In genomic region chr7:16465160-16465559, GRCm38 (mm10) we compare ENCODE assay signal across 9 mouse cellular contexts. TPM values are rescaled to one million over a fixed set of nuclear protein-coding genes. Genes with fewer than 3 reads are reported as not detected.
DNase-seq lines count a peak whose midpoint lies in the region; ATAC-seq and TF ChIP-seq lines count a peak whose summit lies in the region.
"Had no signal": no experiment of that assay in that cellular context is flagged by ENCODE, and none has a peak within 500 bp of the region (broad histone marks: within the 10 kb centered on the region; RNA-seq: fewer than 3 reads in every experiment).

No protein-coding gene starts in this region.

- H3K27ac ChIP-seq in kidney, embryonic 15.5 days, result no peak overlapping the region
- H3K27ac ChIP-seq in liver, embryonic 14.5 days, result no peak overlapping the region
- H3K27ac ChIP-seq in neural tube, embryonic 15.5 days (replicated peaks), result no peak overlapping the region
- H3K27ac ChIP-seq in thymus, adult 2 months (ENCODE audit: control insufficient read depth, insufficient read depth, low read length), result no peak overlapping the region

- no peaks in the 10 kb centered on the region for H3K36me3 ChIP-seq in kidney, embryonic 15.5 days
- H3K36me3 ChIP-seq in liver, embryonic 14.5 days (replicated peaks; ENCODE audit: control insufficient read depth, insufficient read depth, low read depth), result no peaks in the 10 kb centered on the region
- no peaks in the 10 kb centered on the region for H3K36me3 ChIP-seq in neural tube, embryonic 15.5 days
- H3K36me3 ChIP-seq in thymus, adult 2 months (ENCODE audit: control insufficient read depth, insufficient read depth, low read length), result no peaks in the 10 kb centered on the region

- 13% methylated on average over 8 of the region's 8 CpGs for WGBS in kidney, embryonic 15.5 days
- WGBS in liver, embryonic 14.5 days (ENCODE audit: insufficient replicate concordance), result 6% methylated on average over 8 of the region's 8 CpGs
- WGBS in neural tube, embryonic 15.5 days, result 12% methylated on average over 8 of the region's 8 CpGs
- 5% methylated on average over 8 of the region's 8 CpGs for WGBS in thymus, adult 2 months

- H3K4me3 ChIP-seq in kidney, embryonic 15.5 days (replicated peaks), result no peak overlapping the region
- H3K4me3 ChIP-seq in liver, embryonic 14.5 days (ENCODE audit: insufficient read depth in 1 of 2, low read depth in 2 of 2, low read length in 2 of 2), result no peak overlapping the region
- H3K4me3 ChIP-seq in neural tube, embryonic 15.5 days (replicated peaks), result no peak overlapping the region
- H3K4me3 ChIP-seq in thymus, adult 2 months (ENCODE audit: control insufficient read depth, insufficient read depth, low read length), result no peak overlapping the region
- H3K4me3 ChIP-seq: erythroblast, embryonic 14.5 days had no signal

- peak; percentile 30; the same call in 1 of the 2 replicates for ATAC-seq in kidney, embryonic 15.5 days (replicated peaks; ENCODE audit: low FRiP score)
- peak; percentile 39; the same call in 1 of the 2 replicates for ATAC-seq in liver, embryonic 14.5 days (ENCODE audit: insufficient read depth)
- ATAC-seq in neural tube, embryonic 15.5 days (ENCODE audit: low FRiP score), result peak; percentile 53; the same call in 1 of the 2 replicates

- H3K27me3 ChIP-seq in kidney, embryonic 15.5 days, result peaks cover 46% of the 10 kb centered on the region
- H3K27me3 ChIP-seq in liver, embryonic 14.5 days (ENCODE audit: control insufficient read depth, insufficient read depth, low read length), result no peaks in the 10 kb centered on the region
- H3K27me3 ChIP-seq in neural tube, embryonic 15.5 days (replicated peaks), result peaks cover 47% of the 10 kb centered on the region
- no peaks in the 10 kb centered on the region for H3K27me3 ChIP-seq in thymus, adult 2 months (ENCODE audit: control insufficient read depth, insufficient read depth, low read length)

- H3K9me3 ChIP-seq in kidney, embryonic 15.5 days (replicated peaks), result no peaks in the 10 kb centered on the region
- H3K9me3 ChIP-seq in liver, embryonic 14.5 days (ENCODE audit: control insufficient read depth, low read length), result no peaks in the 10 kb centered on the region
- no peaks in the 10 kb centered on the region for H3K9me3 ChIP-seq in neural tube, embryonic 15.5 days (replicated peaks)

- TF ChIP-seq EP300 in liver, embryonic 14.5 days (IDR thresholded peaks at IDR 0.05; ENCODE audit: low read depth), result no peak

- no peak overlapping the region for H3K4me2 ChIP-seq in kidney, embryonic 15.5 days
- no peak overlapping the region for H3K4me2 ChIP-seq in liver, embryonic 14.5 days (ENCODE audit: low read depth)
- H3K4me2 ChIP-seq in neural tube, embryonic 15.5 days, result no peak overlapping the region

- H3K9ac ChIP-seq in kidney, embryonic 15.5 days, result no peak overlapping the region
- no peak overlapping the region for H3K9ac ChIP-seq in liver, embryonic 14.5 days (replicated peaks)
- H3K9ac ChIP-seq in neural tube, embryonic 15.5 days (replicated peaks), result no peak overlapping the region

- no peak for TF ChIP-seq POLR2A in thymus, adult 2 months (IDR thresholded peaks at IDR 0.05; ENCODE audit: control insufficient read depth, extremely low read depth, insufficient read depth, low read length, poor library complexity)

- TF ChIP-seq CTCF in liver, embryonic 14.5 days (IDR thresholded peaks at IDR 0.05; ENCODE audit: low read depth), result peak; percentile 98
- TF ChIP-seq CTCF in thymus, adult 2 months (IDR thresholded peaks at IDR 0.05; ENCODE audit: borderline replicate concordance, control insufficient read depth, extremely low read depth, insufficient read depth, low read length, poor library complexity), result peak; percentile 76; the same call in 1 of the 2 replicates

- DNase-seq in 3T3-L1 (ENCODE audit: low read depth, low spot score) (peak; percentile 71), R1 (ENCODE audit: low read depth, low spot score) (peak; percentile 77)
- DNase-seq in cerebellum, postnatal 36 days, result peak; percentile 80 to 84
- DNase-seq in gastrocnemius, postnatal 25 days, result peak; percentile 17
- DNase-seq in liver, embryonic 14.5 days (ENCODE audit: low read depth in 3 of 3, low spot score in 3 of 3), result peak in 2 of 3 experiments; percentile 40 to 51
- DNase-seq in thymus, adult 2 months, result peak; percentile 68

- no peaks in the 10 kb centered on the region for H3K4me1 ChIP-seq in kidney, embryonic 15.5 days
- no peaks in the 10 kb centered on the region for H3K4me1 ChIP-seq in liver, embryonic 14.5 days (replicated peaks; ENCODE audit: control insufficient read depth in 2 of 2, insufficient read depth in 2 of 2, low read length in 1 of 2)
- H3K4me1 ChIP-seq in neural tube, embryonic 15.5 days, result no peaks in the 10 kb centered on the region
- H3K4me1 ChIP-seq in thymus, adult 2 months (replicated peaks; ENCODE audit: control insufficient read depth, insufficient read depth, low read length), result no peaks in the 10 kb centered on the region

RNA-seq across cellular contexts. Expression of gene Npas1, which starts 12.4 kb away (rescaled TPM):
- not detected for total RNA-seq in gastrocnemius, postnatal 25 days (2021)
- polyA plus RNA-seq in kidney, embryonic 15.5 days (2015; fragmentation: Nextera tagmentation; extraction: Ambion mirVana), result 0.38 and 0.51 TPM in 2 replicates
- polyA plus RNA-seq in liver, embryonic 14.5 days (2012; rRNA removed), result not detected in 2 replicates
- not detected in 2 replicates for polyA plus RNA-seq in liver, embryonic 14.5 days (2014; fragmentation: Nextera tagmentation; extraction: Ambion mirVana)
- polyA plus RNA-seq in neural tube, embryonic 15.5 days (2015; fragmentation: Nextera tagmentation; extraction: Ambion mirVana), result 3.6 and 3.8 TPM in 2 replicates
- polyA plus RNA-seq in thymus, adult 2 months (2012; rRNA removed), result 0.17 and 0.28 TPM in 2 replicates
- polyA plus RNA-seq: erythroblast, embryonic 14.5 days had no signal

RNA-seq across cellular contexts. Expression of gene Tmem160, which starts 12.6 kb away (rescaled TPM):
- total RNA-seq in gastrocnemius, postnatal 25 days (2021), result 10 to 100 TPM; 37.4 to 39.4 TPM
- 51.0 and 55.9 TPM in 2 replicates for polyA plus RNA-seq in kidney, embryonic 15.5 days (2015; fragmentation: Nextera tagmentation; extraction: Ambion mirVana)
- 21.5 and 23.6 TPM in 2 replicates for polyA plus RNA-seq in liver, embryonic 14.5 days (2012; rRNA removed)
- 34.5 and 36.9 TPM in 2 replicates for polyA plus RNA-seq in liver, embryonic 14.5 days (2014; fragmentation: Nextera tagmentation; extraction: Ambion mirVana)
- polyA plus RNA-seq in neural tube, embryonic 15.5 days (2015; fragmentation: Nextera tagmentation; extraction: Ambion mirVana), result 66.4 and 72.3 TPM in 2 replicates
- polyA plus RNA-seq in thymus, adult 2 months (2012; rRNA removed), result 225 and 228 TPM in 2 replicates

Comparison
In these comparisons a context has a peak if more than half of its experiments do, and no peak if none do; other contexts are left out.
1. DNase-seq: peak in every context shown above with its lines; median percentile 82 in cerebellum, postnatal 36 days; 77 in R1; 71 in 3T3-L1; 68 in thymus, adult 2 months; 46 in liver, embryonic 14.5 days; 17 in gastrocnemius, postnatal 25 days.